Mouse (Mus musculus): ENCODE data around the gene Nubpl.

Gene Nubpl

GRCm38 (mm10) chr12:52247438-52247837 lies 149.9 kb downstream of the Nubpl start:
- no peak for DNase-seq

DNA sequence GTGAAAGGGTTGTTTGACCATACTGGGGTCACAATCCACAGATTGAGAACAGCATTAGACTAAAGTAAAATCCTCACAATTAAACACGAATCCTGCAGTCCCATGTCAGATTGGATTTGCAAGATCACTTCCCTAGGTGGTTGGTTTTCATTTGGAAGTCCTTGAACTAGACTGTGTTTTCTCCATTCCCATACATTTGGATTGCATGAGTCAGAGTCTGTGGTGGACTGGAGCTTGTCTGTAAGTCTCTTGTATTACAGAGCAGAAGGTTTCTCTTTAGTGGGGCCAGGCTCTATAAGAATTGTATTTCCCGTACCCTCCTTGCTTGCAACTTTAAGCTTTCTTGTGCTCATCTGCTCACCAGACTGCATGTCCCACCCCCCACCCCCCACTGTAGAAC lies 151.0 kb downstream of the Nubpl start:
- no peak for DNase-seq

DNA sequence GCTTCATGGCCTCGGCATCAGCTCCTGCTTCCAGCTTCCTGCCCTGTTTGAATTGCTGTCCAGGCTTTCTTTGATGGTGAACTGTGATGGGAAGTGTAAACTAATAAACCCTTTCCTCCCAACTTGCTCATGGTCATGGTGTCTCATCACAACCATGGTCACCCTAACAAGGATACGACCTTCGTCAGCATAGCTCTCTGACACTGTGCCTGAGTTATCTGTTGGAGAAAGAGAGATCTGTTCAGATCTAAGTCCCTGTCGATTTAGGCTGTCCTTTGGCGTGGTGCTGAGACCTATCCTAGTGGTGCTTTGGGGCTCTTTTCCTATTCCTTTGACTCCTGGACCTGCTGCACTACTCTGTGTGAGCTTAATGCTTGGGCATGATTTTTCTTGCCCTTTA lies 156.6 kb downstream of the Nubpl start:
- no peak for DNase-seq

DNA sequence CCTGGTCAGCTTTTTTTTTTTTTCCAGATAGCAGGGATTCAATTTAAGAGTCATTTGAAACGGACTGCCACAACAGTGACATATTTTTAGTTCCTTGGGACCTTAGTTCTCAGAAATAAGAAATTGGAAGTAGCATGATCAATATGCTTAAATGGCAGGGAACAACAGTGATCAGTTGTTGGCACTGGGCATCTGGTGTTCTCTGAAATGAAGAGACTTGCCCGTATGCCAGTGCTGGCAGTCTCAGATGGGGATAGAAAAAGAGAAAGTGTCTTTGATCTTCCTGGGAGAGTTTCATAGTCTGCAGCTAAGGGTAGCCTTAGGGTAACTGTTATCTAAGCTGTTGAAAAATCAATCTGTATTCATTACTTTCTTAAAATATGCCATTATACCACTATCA lies 170.6 kb downstream of the Nubpl start:
- DNase-seq = no peak

DNA sequence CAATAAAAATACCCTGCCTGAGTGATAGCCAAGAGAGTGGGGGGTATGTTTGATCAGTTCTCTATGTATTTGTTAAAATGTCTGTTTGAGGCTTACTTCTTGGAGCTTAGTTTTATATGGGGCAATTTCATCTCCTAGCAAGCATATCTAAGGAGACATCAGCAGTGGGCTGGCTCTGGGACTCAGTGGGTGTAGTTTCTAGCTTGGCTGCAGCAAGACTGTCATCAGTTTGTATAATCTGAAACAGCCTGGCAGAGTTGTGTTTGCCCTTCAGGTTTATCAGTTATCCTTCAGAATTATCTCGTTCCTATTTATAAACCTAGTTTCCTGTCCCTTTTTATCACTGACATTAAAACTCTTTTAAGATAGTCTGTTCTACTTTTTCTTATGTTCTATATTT lies 175.3 kb downstream of the Nubpl start:
- no peak for DNase-seq

- DNase-seq = no peak
Measured at GRCm38 (mm10) chr12:52276320-52276719, 178.8 kb downstream of the Nubpl start.

DNA sequence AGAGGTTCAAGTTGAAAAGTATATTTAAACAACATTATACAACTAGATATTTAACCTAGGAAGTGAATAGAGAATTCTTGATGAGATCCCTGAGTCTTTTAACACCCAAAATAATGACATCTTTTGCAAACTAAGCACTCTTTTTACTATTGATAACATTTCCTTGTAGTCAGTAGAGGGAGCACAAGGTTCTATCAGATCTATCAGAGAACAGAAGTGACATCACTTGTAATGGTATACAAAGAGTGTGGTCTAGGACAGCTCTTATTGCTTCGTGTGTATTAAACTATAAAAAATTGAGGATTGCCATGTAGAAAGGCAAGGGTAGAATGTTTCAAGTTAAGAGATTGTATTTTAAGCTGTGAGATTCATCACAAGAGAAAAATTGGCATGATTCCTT lies 183.7 kb downstream of the Nubpl start:
- DNase-seq = no peak

- DNase-seq = no peak
Measured at GRCm38 (mm10) chr12:52284471-52284870, 186.9 kb downstream of the Nubpl start.

- DNase-seq = no peak
Measured at GRCm38 (mm10) chr12:52286802-52287201, 189.3 kb downstream of the Nubpl start.

DNA sequence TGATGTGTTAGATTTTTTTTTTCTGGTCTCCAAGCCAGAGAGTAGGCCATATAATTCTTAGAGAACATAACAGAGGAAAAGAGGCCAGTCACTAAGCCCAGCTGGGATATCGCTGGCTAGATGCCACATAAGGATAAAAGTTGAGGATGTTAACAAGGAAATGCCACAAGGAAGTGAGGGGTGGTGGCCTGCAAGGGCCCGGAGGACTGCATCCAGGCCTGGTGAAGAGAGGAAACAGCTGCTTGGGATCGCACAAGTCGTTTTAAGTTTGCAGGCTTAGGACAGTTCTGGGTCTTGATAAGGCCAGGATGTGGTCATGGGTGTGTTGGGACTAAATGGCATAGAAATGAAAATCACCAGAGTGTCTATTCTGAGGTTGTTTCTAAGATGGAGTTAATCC lies 191.0 kb downstream of the Nubpl start:
- DNase-seq = no peak

DNA sequence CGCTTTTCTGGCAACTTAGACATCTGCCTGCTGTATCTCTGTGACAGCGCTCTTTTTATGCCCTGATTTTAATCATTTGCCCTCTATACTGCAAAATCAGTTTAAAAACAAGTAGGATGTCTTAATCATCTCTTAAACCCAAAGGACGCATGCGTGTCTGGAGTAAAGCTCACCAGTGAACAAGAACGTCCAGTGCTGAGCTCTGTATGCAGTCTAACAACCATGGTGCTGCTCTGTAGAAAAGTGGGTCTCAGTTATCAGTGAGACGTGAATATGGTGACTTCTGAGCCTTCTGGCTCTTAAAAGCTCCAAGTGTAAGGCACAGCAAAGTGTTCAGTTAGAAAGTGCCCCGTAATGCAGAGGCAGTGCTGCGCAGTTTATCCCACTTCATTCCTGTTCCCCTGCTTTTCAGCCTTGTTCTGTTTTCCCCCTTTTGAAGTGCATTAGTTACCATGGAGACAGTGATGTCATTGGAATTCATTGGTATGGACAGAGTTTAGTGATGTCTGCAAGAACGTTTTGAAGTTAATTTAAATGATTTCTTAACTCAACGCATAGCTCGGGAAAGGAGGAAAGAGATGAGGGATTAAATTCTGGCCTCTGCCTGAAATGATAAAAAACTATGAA lies 191.5 kb downstream of the Nubpl start:
- no peak for DNase-seq

DNA sequence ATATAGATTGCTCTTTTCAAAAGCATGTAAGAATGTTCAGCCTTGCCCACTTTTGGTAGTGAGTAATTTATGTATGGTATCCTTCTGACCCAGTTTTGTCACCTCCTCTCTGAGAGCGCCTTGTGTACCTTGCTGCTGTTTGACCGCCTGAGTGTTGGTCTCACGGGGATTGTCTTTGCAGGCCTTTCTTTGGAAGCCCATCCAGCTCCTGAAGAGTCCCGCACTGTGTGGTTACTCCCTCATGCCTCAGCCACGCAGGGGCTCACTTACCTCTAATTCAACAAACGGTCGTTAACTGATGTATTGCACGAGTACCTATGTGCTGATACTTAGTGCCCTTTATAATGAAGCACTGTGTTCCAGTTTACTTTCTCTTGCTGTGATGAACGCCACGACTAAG lies 192.1 kb downstream of the Nubpl start:
- DNase-seq = no peak

GRCm38 (mm10) chr12:52293931-52294330 lies 196.4 kb downstream of the Nubpl start:
- no peak for DNase-seq

DNA sequence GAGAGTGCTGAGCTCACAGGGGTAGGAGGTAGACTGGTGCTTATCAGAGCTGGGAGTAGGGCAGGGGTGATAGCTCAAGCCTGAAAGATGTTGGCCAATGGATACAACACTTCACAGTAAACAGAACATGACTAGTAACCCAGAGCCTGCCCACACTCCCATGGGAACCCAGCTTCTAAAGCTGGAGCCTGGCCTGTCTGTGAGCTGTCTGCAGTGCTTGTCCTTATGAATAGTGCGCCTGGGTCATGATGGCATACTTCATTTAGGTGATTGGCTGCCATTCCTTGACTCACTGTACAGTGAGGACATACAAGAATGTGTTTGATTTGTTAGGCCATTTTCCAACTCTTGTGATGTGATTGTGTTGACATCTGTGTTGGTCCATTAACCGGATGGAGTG lies 200.5 kb downstream of the Nubpl start:
- DNase-seq = no peak

DNA sequence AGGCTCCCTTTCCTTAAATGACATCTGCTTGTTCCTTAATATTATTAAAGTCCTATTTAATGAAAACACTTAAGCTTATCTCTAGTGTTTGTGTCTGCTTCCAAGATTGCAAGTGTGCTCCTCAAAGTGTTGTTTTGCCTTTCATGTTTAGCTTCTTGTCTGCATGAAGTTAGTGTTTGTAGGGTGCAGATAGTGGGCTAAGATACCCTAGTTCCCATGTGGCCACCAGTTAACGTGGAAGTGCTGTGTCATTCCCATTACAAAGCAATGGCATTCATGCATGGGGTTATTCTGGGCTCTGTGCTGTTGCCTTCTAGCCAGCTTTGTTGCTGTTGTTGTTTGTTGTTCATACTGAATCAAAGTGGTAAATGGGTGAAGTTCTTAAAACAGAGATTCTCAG lies 201.1 kb downstream of the Nubpl start:
- DNase-seq = no peak

DNA sequence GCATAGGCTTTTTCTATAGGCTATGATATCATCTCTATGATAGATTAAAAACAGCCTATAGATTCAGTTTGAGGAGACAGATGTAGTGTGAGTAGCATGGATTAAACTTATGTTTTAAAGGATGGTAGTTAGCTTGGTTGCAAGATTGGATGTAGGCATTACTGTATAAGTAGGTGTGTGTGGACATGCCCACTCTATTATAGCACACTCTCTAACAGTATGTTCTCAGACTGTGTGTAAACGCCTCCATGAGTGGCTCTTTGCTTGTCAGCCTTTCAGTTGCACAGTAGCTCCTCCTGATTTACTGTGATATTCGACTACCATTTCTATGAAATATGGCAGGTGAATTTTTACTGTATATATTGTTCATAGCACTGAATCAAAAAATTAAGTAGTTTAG lies 205.4 kb downstream of the Nubpl start:
- DNase-seq = no peak

- DNase-seq = no peak
Measured at GRCm38 (mm10) chr12:52306348-52306747, 208.8 kb downstream of the Nubpl start.

GRCm38 (mm10) chr12:52307331-52307982 lies 209.9 kb downstream of the Nubpl start:
- DNase-seq = no peak

GRCm38 (mm10) chr12:52308628-52309027 lies 211.1 kb downstream of the Nubpl start:
- no peak for DNase-seq

DNA sequence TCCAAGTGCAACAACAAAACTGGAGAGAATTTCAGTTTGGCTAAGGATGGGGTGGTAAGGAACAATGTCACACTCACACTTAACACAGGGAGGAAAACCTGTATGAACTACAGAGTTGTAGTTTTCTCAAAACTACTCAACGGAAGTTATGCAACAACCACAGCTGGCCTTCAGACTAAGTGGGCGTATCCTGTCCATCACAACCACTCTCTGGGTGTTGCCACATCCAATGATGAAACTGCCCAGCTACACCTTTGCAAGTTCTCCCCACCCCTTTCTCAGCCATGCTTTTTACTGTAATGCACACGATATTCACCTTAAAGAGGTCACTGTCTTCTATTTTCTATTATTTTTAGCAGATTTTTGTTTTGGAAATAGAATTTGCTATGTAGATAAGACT lies 217.3 kb downstream of the Nubpl start:
- no peak for DNase-seq

- no peak for DNase-seq
Measured at GRCm38 (mm10) chr12:52317635-52318034, 220.1 kb downstream of the Nubpl start.

GRCm38 (mm10) chr12:52318426-52318825 lies 220.9 kb downstream of the Nubpl start:
- DNase-seq = no peak

DNA sequence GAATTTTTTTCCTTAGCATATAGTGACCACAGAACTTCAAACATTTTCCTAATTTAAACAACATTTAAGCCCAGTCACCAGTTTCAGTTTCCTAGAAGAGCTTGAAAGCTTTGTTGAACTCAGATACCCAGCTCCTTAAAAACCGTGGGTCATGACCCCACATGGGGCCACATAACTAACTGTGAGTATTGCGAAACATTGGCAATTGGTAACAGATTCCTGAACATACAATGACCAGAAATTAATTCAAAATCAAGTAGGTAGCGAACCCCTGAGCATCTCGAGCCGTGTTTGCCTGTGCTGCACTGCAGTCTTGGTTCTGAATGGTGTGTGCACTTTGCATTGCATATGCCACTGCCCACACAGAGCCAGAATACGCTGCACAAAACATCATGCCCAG lies 221.6 kb downstream of the Nubpl start:
- no peak for DNase-seq

DNA sequence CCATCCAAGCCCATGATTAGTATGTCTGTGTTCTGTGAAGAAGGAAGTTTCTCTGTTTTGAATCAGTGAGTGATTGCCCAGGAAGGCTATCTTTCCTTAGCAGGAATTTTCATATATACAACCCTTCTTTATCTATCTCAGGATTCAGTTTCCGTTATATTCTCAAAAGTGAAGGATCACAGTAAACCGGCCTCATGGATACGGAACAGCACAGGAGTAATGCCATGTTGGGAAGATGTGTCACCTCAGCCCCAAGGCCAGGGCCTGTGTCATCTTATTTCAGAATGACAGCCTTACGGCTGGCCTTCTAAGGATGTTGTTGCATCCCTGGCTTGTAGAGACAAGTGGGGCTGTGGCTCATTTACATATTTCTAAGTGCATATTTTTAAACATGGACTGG lies 231.0 kb downstream of the Nubpl start:
- no peak for DNase-seq

DNA sequence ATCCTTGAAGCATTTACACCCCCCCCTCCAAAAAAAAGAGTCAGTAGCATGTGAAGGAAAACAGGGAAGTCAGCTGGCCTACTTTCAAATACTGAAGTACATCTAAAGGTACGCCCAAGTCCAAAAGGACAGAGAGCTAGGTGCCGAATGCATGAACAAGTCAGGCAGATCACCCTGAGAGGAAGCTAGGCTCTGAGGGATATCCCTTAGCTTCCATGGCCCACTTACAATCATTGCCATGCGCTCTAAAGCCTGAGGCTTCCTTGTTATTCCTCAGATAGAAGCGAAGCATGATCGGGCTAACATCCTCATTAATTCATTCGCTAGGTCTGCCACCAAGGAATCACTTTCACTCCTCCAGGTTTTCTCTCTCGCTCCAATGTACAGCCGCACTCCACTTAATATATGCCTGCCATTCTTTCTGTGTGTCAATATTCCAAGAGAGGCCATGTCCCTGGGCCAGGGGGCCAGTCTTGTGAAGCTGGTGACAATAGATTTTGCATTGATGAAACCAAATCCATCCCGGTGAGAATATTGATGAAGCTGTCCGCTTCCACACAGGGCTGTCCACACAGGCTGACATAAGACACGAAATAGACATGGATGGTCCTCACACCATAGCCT lies 237.7 kb downstream of the Nubpl start:
- no peak for DNase-seq

Measured in cerebellum, adult 11-12 months (tissue).